Mouse (Mus musculus) E14TG2a.4 (cell line): ENCODE measurements around the gene Calcrl.

Source experiments
- CTCF ChIP-seq: conservative IDR thresholded peaks from 2 replicates; pipeline ENCODE4 v1.5.1; 2014; ENCODE audit warnings: low read length
- NANOG ChIP-seq: IDR thresholded peaks from 2 replicates; pipeline ENCODE4 v1.6.1; 2014; ENCODE audit warnings: borderline replicate concordance, low read length, mixed read lengths
- POU5F1 ChIP-seq: IDR thresholded peaks from 2 replicates; pipeline ENCODE4 v1.6.1; 2014; ENCODE audit warnings: low read length, borderline replicate concordance

DNA sequence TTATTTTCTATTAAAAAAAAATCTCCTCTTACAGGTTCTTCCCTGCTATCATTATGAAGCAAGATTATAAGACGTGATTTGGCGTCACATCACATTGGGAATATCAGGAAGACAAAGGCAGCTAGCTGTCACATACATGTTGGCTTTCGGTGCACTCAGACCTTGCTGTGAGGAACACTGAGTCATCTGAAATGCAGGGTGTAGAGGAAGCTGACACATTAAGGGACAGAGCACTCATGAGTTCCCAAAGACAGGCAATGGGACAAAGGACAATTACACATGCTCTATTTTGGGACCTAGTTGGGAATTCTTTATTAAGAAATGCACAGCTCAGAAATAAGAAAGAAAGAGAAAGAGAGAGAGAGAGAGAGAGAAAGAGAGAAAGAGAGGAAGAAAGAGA is 20.4 kb downstream of the Calcrl start:
- TF ChIP-seq CTCF (no peak), POU5F1 (no peak), NANOG (no peak)
